Mouse (Mus musculus): Measurements from ENCODE around the gene Sag.

Gene Sag

GRCm38 (mm10) chr1:87824420-87824995, 21.0 kb downstream of the Sag start:
- in situ Hi-C loops (cut with MboI, MseI), result no loop called here

- in situ Hi-C loops (cut with MboI, MseI), result loop anchor here (25.0 kb wide), 1 partner anchor 762 kb away; no protein-coding TSS in a partner anchor
These were observed 21.8 kb downstream of the Sag start for GRCm38 (mm10) chr1:87825281-87825680.

GRCm38 (mm10) chr1:87825991-87826390, 22.5 kb downstream of the Sag start:
- in situ Hi-C loops (cut with MboI, MseI), result loop anchor here (25.0 kb wide), 1 partner anchor 761 kb away; no protein-coding TSS in a partner anchor

GRCm38 (mm10) chr1:87826474-87826873, 23.0 kb downstream of the Sag start:
- in situ Hi-C loops (cut with MboI, MseI), result loop anchor here (25.0 kb wide), 1 partner anchor 761 kb away; no protein-coding TSS in a partner anchor

- in situ Hi-C loops (cut with MboI, MseI), result loop anchor here (25.0 kb wide), 1 partner anchor 760 kb away; no protein-coding TSS in a partner anchor
These were observed 24.0 kb downstream of the Sag start for GRCm38 (mm10) chr1:87827476-87827875.

GRCm38 (mm10) chr1:87828185-87828584, 24.7 kb downstream of the Sag start:
- in situ Hi-C loops (cut with MboI, MseI), result loop anchor here (25.0 kb wide), 1 partner anchor 759 kb away; no protein-coding TSS in a partner anchor

- in situ Hi-C loops (cut with MboI, MseI), result loop anchor here (25.0 kb wide), 1 partner anchor 758 kb away; no protein-coding TSS in a partner anchor
These were observed 25.6 kb downstream of the Sag start for GRCm38 (mm10) chr1:87828926-87829580.

- in situ Hi-C loops (cut with MboI, MseI), result loop anchor here (25.0 kb wide), 1 partner anchor 758 kb away; no protein-coding TSS in a partner anchor
These were observed 26.2 kb downstream of the Sag start for GRCm38 (mm10) chr1:87829621-87830211.

GRCm38 (mm10) chr1:87836453-87836852, 33.0 kb downstream of the Sag start:
- in situ Hi-C loops (cut with MboI, MseI), result loop anchor here (25.0 kb wide), 1 partner anchor 751 kb away; no protein-coding TSS in a partner anchor

GRCm38 (mm10) chr1:87837018-87837417, 33.5 kb downstream of the Sag start:
- in situ Hi-C loops (cut with MboI, MseI), result loop anchor here (25.0 kb wide), 1 partner anchor 750 kb away; no protein-coding TSS in a partner anchor

GRCm38 (mm10) chr1:87840411-87841208, 37.1 kb downstream of the Sag start:
- in situ Hi-C loops (cut with MboI, MseI), result loop anchor here (25.0 kb wide), 1 partner anchor 747 kb away; no protein-coding TSS in a partner anchor

GRCm38 (mm10) chr1:87846801-87847474, 43.5 kb downstream of the Sag start:
- in situ Hi-C loops (cut with MboI, MseI), result loop anchor here (25.0 kb wide), 1 partner anchor 740 kb away; no protein-coding TSS in a partner anchor

- in situ Hi-C loops (cut with MboI, MseI), result loop anchor here (25.0 kb wide), 1 partner anchor 740 kb away; no protein-coding TSS in a partner anchor
These were observed 44.1 kb downstream of the Sag start for GRCm38 (mm10) chr1:87847475-87848168.

GRCm38 (mm10) chr1:87848237-87848996, 44.9 kb downstream of the Sag start:
- in situ Hi-C loops (cut with MboI, MseI), result loop anchor here (25.0 kb wide), 1 partner anchor 739 kb away; no protein-coding TSS in a partner anchor

GRCm38 (mm10) chr1:87849278-87849677, 45.8 kb downstream of the Sag start:
- in situ Hi-C loops (cut with MboI, MseI), result loop anchor here (25.0 kb wide), 1 partner anchor 738 kb away; no protein-coding TSS in a partner anchor

GRCm38 (mm10) chr1:87851344-87851743, 47.9 kb downstream of the Sag start:
- in situ Hi-C loops (cut with MboI, MseI), result loop anchor here (25.0 kb wide), 1 partner anchor 1414 kb away; the partner anchor contains the start of genes Nmur1 and Tex44

GRCm38 (mm10) chr1:87852081-87852790, 48.8 kb downstream of the Sag start:
- in situ Hi-C loops (cut with MboI, MseI), result loop anchor here (25.0 kb wide), 1 partner anchor 1415 kb away; the partner anchor contains the start of genes Nmur1 and Tex44
